Mouse (Mus musculus) Patski (cell line): ENCODE data around the gene Adrb1. TPM values are rescaled to one million over a fixed set of nuclear protein-coding genes. Genes with fewer than 3 reads are reported as not detected.
"Not testable (repeated sequence)": the region's sequence is repeated elsewhere in the genome, so short reads cannot be mapped to it uniquely, and the experiment has no call there.

Source experiments
- ATAC-seq: fragments of 100-300 bp; one replicate; pipeline ENCODE4 v1.8.0; 2021
- CTCF ChIA-PET: fragments of 350-600 bp; sonication (Branson Sonifier 250); formaldehyde crosslinking; loops from one replicate; lab custom pipeline; 2022; ENCODE audit warnings: inconsistent platforms; lab: Charles Lee
- POLR2A ChIA-PET: fragments of 350-600 bp; sonication (Branson Sonifier 250); formaldehyde crosslinking; loops from one replicate; lab custom pipeline; 2022; ENCODE audit warnings: antibody characterized with exemption, inconsistent platforms; lab: Charles Lee
- DNase-seq: peaks from one replicate; pipeline ENCODE4 v3.0.0-alpha.2; 2011; ENCODE audit warnings: low read depth, low spot score
- H3K27me3 ChIP-seq: fragments of 371-371 bp; one replicate; pipeline ENCODE4 v1.5.1; 2021
- CTCF ChIP-seq: fragments of 100-300 bp; IDR thresholded peaks from one replicate; pipeline ENCODE4 v1.5.1; 2021
- in situ Hi-C: fragments of 300-500 bp; cut with MboI; formaldehyde crosslinking; loops from 3 replicates; pipeline ENCODE4 v1.11.1; 2018; ENCODE audit warnings: low pct_unique_long_range_greater_than_20kb, mixed read lengths
- polyA plus RNA-seq: library from polyadenylated mRNA; unstranded; gene quantifications from one replicate; pipeline ENCODE4 v1.2.3, GENCODE M21; 2021

Adrb1 gene
- polyA plus RNA-seq, 1 experiment from 2014 or later: not detected

GRCm38 (mm10) chr19:56769024-56769423 is 47.0 kb downstream of the Adrb1 start:
- POLR2A ChIA-PET: no interaction called here
- TF ChIP-seq CTCF: no peak
- peaks cover 9% of the 10 kb centered on the region for H3K27me3 ChIP-seq
- CTCF ChIA-PET: interaction anchor here (1.0 kb wide), 1 partner anchor 203 kb away, joined by 3 read pairs; no protein-coding TSS in a partner anchor
- no peak for ATAC-seq
- no peak for DNase-seq
- in situ Hi-C loops: no loop called here

- ATAC-seq (no peak), DNase-seq (no peak)
- no peak for TF ChIP-seq CTCF
- H3K27me3 ChIP-seq: peaks cover 10% of the 10 kb centered on the region
- in situ Hi-C loops: no loop called here
- POLR2A ChIA-PET: no interaction called here
- CTCF ChIA-PET: interaction anchor here (1.8 kb wide), 1 partner anchor 10 kb away, joined by 3 read pairs; no protein-coding TSS in a partner anchor
Measured at GRCm38 (mm10) chr19:56772158-56772557, 50.2 kb downstream of the Adrb1 start.

- in situ Hi-C loops: no loop called here
- ChIA-PET POLR2A (no interaction called here), CTCF (interaction anchor here (1.8 to 3.3 kb wide), 2 partner anchors 9 to 350 kb away, joined by 3 to 14 read pairs; no protein-coding TSS in a partner anchor)
- H3K27me3 ChIP-seq: peaks cover 10% of the 10 kb centered on the region
- TF ChIP-seq CTCF: no peak
- DNase-seq (no peak), ATAC-seq (no peak)
Measured at GRCm38 (mm10) chr19:56773393-56773971, 51.5 kb downstream of the Adrb1 start.

GRCm38 (mm10) chr19:56774408-56774962 is 52.5 kb downstream of the Adrb1 start:
- TF ChIP-seq CTCF: no peak
- ATAC-seq: no peak
- in situ Hi-C loops: no loop called here
- ChIA-PET POLR2A (interaction anchor here (0.7 kb wide), 1 partner anchor 208 kb away, joined by 3 read pairs; no protein-coding TSS in a partner anchor), CTCF (interaction anchor here (1.1 to 3.3 kb wide), 2 partner anchors 9 to 351 kb away, joined by 3 to 14 read pairs; no protein-coding TSS in a partner anchor)
- peaks cover 10% of the 10 kb centered on the region for H3K27me3 ChIP-seq
- no peak for DNase-seq

GRCm38 (mm10) chr19:56774971-56775892 is 53.2 kb downstream of the Adrb1 start:
- no peak for TF ChIP-seq CTCF
- ATAC-seq: no peak
- ChIA-PET CTCF (interaction anchor here (0.8 to 3.3 kb wide), 6 partner anchors 8 to 352 kb away, joined by 3 to 14 read pairs (median 4); no protein-coding TSS in a partner anchor), POLR2A (interaction anchor here (0.6 to 0.7 kb wide), 2 partner anchors 127 to 208 kb away, joined by 3 to 5 read pairs; no protein-coding TSS in a partner anchor)
- in situ Hi-C loops: loop anchor here (5.0 kb wide), 2 partner anchors 208 to 353 kb away; no protein-coding TSS in a partner anchor
- no peak for DNase-seq
- peaks cover 6% of the 10 kb centered on the region for H3K27me3 ChIP-seq

- TF ChIP-seq CTCF: no peak
- in situ Hi-C loops: loop anchor here (5.0 kb wide), 2 partner anchors 209 to 354 kb away; no protein-coding TSS in a partner anchor
- ChIA-PET POLR2A (interaction anchor here (1.4 kb wide), 1 partner anchor 353 kb away, joined by 3 read pairs; no protein-coding TSS in a partner anchor), CTCF (interaction anchor here (0.6 to 3.3 kb wide), 15 partner anchors 10 to 377 kb away, joined by 3 to 14 read pairs (median 3); no protein-coding TSS in a partner anchor)
- no peak for DNase-seq
- no peak for ATAC-seq
- H3K27me3 ChIP-seq: peaks cover 6% of the 10 kb centered on the region
Measured at GRCm38 (mm10) chr19:56775893-56776718, 54.1 kb downstream of the Adrb1 start.

GRCm38 (mm10) chr19:56776719-56777382 is 54.9 kb downstream of the Adrb1 start:
- in situ Hi-C loops: loop anchor here (5.0 kb wide), 2 partner anchors 210 to 355 kb away; no protein-coding TSS in a partner anchor
- CTCF ChIA-PET: interaction anchor here (0.6 to 3.3 kb wide), 15 partner anchors 11 to 378 kb away, joined by 3 to 14 read pairs (median 4); no protein-coding TSS in a partner anchor
- peak; percentile 83 for TF ChIP-seq CTCF
- POLR2A ChIA-PET: interaction anchor here (1.4 kb wide), 1 partner anchor 354 kb away, joined by 3 read pairs; no protein-coding TSS in a partner anchor
- peak; percentile 38 for ATAC-seq
- peaks cover 6% of the 10 kb centered on the region for H3K27me3 ChIP-seq
- no peak for DNase-seq

- in situ Hi-C loops: loop anchor here (5.0 kb wide), 2 partner anchors 211 to 356 kb away; no protein-coding TSS in a partner anchor
- ATAC-seq, H3K27me3 ChIP-seq, DNase-seq, POLR2A ChIA-PET: not testable (repeated sequence)
- CTCF ChIA-PET: interaction anchor here (1.1 kb wide), 1 partner anchor 213 kb away, joined by 4 read pairs; no protein-coding TSS in a partner anchor
Measured at GRCm38 (mm10) chr19:56778532-56778931, 56.5 kb downstream of the Adrb1 start.

Other genes with a start within 250 kb of the Adrb1 start
- gene Dclre1a, start 174.0 kb upstream of the Adrb1 start, polyA plus RNA-seq: 19.6 TPM
- gene Nhlrc2, start 173.9 kb upstream of the Adrb1 start, polyA plus RNA-seq: 18.4 TPM
- 33.0 TPM for gene Ccdc186, start 100.0 kb downstream of the Adrb1 start, polyA plus RNA-seq
- 0.01 TPM for gene Tdrd1, start 104.0 kb downstream of the Adrb1 start, polyA plus RNA-seq
- gene Vwa2, start 152.1 kb downstream of the Adrb1 start, polyA plus RNA-seq: 1.8 TPM